Mouse (Mus musculus): ENCODE results near the gene Dcst2. TPM values are rescaled to one million over a fixed set of nuclear protein-coding genes. Genes with fewer than 3 reads are reported as not detected.

Dcst2 gene
- polyA plus RNA-seq, 1 experiment from 2014 or later, result not detected

DNA sequence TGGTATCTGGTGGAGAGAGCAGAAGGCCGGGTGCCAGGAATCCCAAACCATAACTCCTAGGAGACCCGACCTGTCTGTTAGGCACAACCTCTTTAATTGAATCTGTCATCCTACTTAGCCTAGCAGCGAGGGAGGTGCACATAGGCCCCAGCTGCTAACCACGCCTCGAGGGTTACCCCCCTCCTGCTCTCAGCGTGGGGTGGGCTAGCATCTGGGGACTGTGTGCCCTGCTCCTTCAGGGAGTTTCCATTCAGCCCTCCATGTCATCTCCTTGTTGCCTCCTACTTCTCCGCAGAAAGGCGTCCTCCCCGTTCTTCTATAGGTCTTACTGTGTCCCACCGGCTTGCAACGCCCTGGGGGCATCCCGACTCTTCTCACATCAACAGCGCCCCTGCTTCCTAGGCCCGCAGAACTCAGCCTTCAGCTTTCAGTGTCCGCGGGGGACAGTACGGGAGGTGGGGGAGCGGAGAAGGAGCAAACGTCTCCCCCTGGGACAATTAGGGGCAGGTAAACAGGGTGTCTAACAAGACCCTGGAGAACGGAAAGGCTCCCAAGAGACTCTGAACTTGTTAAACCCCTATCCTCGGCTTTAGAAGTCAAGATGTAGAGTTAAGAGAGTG lies 42.7 kb upstream of the Dcst2 start:
- peaks cover 31% of the 10 kb centered on the region for H3K27me3 ChIP-seq (replicated peaks; ENCODE audit: control insufficient read depth, insufficient read depth, low read length)
- ATAC-seq (ENCODE audit: low read depth) (peak; percentile 19; the same call in 1 of the 2 replicates), DNase-seq (ENCODE audit: low spot score) (peak; percentile 60)
- H3K4me2 ChIP-seq (ENCODE audit: low read depth, low read length), result peak overlapping the region; percentile 97
- no peaks in the 10 kb centered on the region for H3K9me3 ChIP-seq (ENCODE audit: control insufficient read depth, low read length)
- peaks cover 57% of the 10 kb centered on the region for H3K4me1 ChIP-seq (ENCODE audit: control insufficient read depth, insufficient read depth, low read length)
- 7% methylated on average over 20 of the region's 21 CpGs for WGBS
- peak overlapping the region; percentile 59; the same call in 1 of the 2 replicates for H3K9ac ChIP-seq (ENCODE audit: low read depth, low read length)
- peak overlapping the region; percentile 70 for H3K4me3 ChIP-seq (ENCODE audit: low read depth, low read length)
- H3K36me3 ChIP-seq (ENCODE audit: control insufficient read depth, insufficient read depth, low read length), result no peaks in the 10 kb centered on the region
- no peak overlapping the region for H3K27ac ChIP-seq (replicated peaks; ENCODE audit: low read depth, low read length)

DNA sequence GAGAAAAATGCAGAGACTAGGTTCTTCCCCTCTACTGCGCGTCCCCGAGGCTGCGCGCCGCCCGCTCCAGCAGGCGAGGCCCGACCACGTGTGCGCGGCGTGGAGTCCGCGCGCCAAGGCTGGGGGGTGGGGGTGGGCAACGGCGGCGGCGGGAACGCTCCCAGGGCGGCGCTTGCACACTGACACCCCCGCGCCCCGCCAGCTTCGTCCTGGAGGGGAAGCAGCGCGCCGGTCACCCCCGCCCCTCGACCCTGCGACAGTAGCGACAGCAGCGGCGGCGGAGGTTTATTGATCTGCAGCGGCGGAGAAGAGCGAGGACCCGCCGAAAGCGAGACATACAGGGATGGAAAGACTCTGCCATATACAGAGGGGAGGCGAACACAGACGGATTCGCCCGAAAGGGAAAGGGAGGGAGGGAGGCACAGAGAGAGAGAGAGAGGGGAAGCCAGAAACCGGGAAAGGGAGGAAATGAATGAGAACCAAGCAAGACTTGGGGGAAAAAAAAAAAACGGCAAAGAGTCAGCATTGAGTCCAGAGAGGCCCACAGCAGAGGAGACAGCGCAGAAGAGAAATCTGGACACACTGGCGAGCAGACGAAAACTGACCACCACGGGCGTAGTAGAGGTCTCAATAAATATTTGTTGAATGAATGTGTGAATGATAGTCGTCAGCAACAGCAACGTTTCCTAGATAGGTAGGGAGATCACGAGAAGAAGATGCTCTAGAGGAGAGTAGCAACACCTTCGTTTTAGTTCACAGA lies 42.0 kb upstream of the Dcst2 start:
- Histone ChIP-seq H3K9ac (ENCODE audit: low read depth, low read length) (peak overlapping the region; percentile 59), H3K27me3 (replicated peaks; ENCODE audit: control insufficient read depth, insufficient read depth, low read length) (peaks cover 31% of the 10 kb centered on the region), H3K4me2 (ENCODE audit: low read depth, low read length) (peak overlapping the region; percentile 97), H3K4me3 (ENCODE audit: low read depth, low read length) (peak overlapping the region; percentile 70), H3K27ac (replicated peaks; ENCODE audit: low read depth, low read length) (peak overlapping the region; percentile 55), H3K9me3 (ENCODE audit: control insufficient read depth, low read length) (no peaks in the 10 kb centered on the region), H3K4me1 (ENCODE audit: control insufficient read depth, insufficient read depth, low read length) (peaks cover 54% of the 10 kb centered on the region), H3K36me3 (ENCODE audit: control insufficient read depth, insufficient read depth, low read length) (no peaks in the 10 kb centered on the region)
- WGBS, result 4% methylated on average over 32 of the region's 58 CpGs
- ATAC-seq (ENCODE audit: low read depth), result no peak
- peak; percentile 34 for DNase-seq (ENCODE audit: low spot score)

DNA sequence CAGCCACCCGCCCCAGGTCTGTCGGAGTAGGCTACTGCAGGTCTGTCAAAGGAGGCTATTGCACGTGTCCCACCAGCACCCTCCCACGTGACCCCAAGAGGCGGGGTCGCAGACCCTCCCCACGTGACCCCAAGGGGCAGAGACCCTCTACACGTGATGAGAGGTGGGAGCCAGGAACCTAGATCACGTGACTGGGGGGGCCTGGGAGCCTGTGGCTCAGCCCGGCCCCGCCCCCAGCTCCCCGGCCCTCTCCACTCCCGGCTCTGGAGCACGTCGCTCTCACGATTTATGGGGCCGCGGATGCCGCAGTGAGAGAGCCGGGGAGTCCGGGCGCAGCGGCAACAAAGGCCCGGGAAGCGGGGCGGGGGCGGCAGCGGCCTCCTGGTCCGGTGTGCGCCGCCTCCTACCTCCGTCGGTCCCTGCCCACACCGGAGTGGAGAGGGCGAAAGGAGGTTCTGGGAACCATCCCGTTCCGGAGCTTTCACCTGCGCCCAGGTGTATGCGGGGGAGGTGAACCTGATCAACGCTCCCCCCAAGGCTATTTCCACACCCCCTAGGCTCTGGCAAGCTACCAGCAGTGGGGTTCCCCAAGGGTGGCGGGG lies 41.1 kb upstream of the Dcst2 start:
- Histone ChIP-seq H3K27me3 (replicated peaks; ENCODE audit: control insufficient read depth, insufficient read depth, low read length) (peaks cover 31% of the 10 kb centered on the region), H3K9ac (ENCODE audit: low read depth, low read length) (peak overlapping the region; percentile 73), H3K27ac (replicated peaks; ENCODE audit: low read depth, low read length) (no peak overlapping the region; the same call in 1 of the 2 replicates), H3K4me2 (ENCODE audit: low read depth, low read length) (peak overlapping the region; percentile 97), H3K4me1 (ENCODE audit: control insufficient read depth, insufficient read depth, low read length) (peaks cover 45% of the 10 kb centered on the region), H3K36me3 (ENCODE audit: control insufficient read depth, insufficient read depth, low read length) (no peaks in the 10 kb centered on the region), H3K4me3 (ENCODE audit: low read depth, low read length) (peak overlapping the region; percentile 70), H3K9me3 (ENCODE audit: control insufficient read depth, low read length) (no peaks in the 10 kb centered on the region)
- ATAC-seq (ENCODE audit: low read depth) (no peak), DNase-seq (ENCODE audit: low spot score) (peak; percentile 65)
- WGBS, result 2% methylated on average over 12 of the region's 41 CpGs

DNA sequence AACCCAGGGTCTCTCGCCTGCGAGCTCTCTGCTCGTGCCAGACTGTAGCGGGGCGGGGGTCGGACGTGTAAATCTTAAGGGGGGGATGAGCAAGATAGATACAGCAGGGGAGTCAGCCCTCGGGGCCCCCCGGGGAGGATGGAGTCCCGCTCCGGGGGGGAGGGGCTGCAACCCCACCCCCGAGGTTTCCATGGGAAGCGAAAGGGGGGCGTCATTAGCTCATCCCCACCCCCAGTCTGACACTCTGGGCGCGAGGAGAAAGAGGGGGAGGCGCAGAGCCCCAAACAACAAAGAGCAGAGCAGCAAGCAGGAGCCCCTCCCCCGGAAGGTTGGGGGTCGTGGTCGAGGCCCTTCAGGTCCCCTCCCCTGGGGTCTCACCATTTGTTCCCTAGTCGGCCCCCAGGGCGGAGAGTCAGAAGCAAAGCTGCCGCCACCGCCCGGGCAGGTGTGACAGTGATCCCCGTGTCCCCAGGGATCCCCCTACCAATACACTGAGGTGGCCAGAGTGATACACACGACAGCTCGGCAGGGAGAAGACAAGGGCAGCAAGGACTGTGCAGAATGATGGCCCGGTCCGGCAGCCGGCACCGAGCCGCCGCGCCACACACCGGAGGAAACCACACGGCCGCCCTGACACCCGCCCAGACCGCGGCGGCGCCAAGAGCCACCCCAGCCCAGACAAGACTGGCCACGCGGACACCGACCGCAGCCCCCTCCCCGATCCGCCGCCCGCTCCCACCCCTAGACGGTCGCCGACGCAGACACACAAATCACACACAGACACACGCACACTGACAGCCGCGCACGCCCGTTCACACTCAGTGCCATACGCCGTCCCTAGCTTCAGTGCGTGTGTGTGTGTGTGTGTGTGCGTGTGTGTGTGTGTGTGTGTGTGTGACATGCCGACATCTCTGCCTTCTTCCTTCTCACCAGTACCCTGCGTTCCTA lies 40.3 kb upstream of the Dcst2 start:
- H3K4me1 ChIP-seq (ENCODE audit: control insufficient read depth, insufficient read depth, low read length), result peaks cover 39% of the 10 kb centered on the region
- ATAC-seq (ENCODE audit: low read depth) (no peak), DNase-seq (ENCODE audit: low spot score) (peak; percentile 30)
- peaks cover 31% of the 10 kb centered on the region for H3K27me3 ChIP-seq (replicated peaks; ENCODE audit: control insufficient read depth, insufficient read depth, low read length)
- peak overlapping the region; percentile 97 for H3K4me2 ChIP-seq (ENCODE audit: low read depth, low read length)
- no peak overlapping the region; the same call in none of the 2 replicates for H3K27ac ChIP-seq (replicated peaks; ENCODE audit: low read depth, low read length)
- H3K36me3 ChIP-seq (ENCODE audit: control insufficient read depth, insufficient read depth, low read length), result no peaks in the 10 kb centered on the region
- no peaks in the 10 kb centered on the region for H3K9me3 ChIP-seq (ENCODE audit: control insufficient read depth, low read length)
- peak overlapping the region; percentile 70 for H3K4me3 ChIP-seq (ENCODE audit: low read depth, low read length)
- peak overlapping the region; percentile 73 for H3K9ac ChIP-seq (ENCODE audit: low read depth, low read length)
- WGBS, result under 1% methylated on average over 49 of the region's 66 CpGs

DNA sequence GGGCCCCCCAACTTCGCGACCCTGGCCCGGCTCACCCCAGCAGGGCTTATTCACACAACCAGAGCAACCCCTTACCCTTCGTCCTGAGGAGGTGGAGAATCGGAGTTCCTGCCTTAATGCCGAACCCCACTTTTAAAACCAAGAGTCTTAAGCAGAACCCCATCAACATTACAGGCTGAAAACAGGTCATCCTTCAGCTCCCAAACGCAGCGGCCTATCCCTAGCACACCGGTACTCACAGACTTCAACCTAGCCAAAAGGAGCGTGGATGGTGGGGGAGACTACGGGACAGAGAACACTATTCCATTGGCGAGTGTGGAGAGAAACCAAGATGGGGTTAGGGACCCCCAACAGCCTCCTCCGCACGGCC lies 39.7 kb upstream of the Dcst2 start:
- Histone ChIP-seq H3K4me1 (ENCODE audit: control insufficient read depth, insufficient read depth, low read length) (peaks cover 35% of the 10 kb centered on the region), H3K9ac (ENCODE audit: low read depth, low read length) (peak overlapping the region; percentile 73), H3K36me3 (ENCODE audit: control insufficient read depth, insufficient read depth, low read length) (no peaks in the 10 kb centered on the region), H3K9me3 (ENCODE audit: control insufficient read depth, low read length) (no peaks in the 10 kb centered on the region), H3K27me3 (replicated peaks; ENCODE audit: control insufficient read depth, insufficient read depth, low read length) (peaks cover 31% of the 10 kb centered on the region), H3K4me3 (ENCODE audit: low read depth, low read length) (peak overlapping the region; percentile 70), H3K4me2 (ENCODE audit: low read depth, low read length) (peak overlapping the region; percentile 97), H3K27ac (replicated peaks; ENCODE audit: low read depth, low read length) (no peak overlapping the region; the same call in 1 of the 2 replicates)
- 2% methylated on average over 9 of the region's 14 CpGs for WGBS
- no peak for ATAC-seq (ENCODE audit: low read depth)
- DNase-seq (ENCODE audit: low spot score), result no peak

DNA sequence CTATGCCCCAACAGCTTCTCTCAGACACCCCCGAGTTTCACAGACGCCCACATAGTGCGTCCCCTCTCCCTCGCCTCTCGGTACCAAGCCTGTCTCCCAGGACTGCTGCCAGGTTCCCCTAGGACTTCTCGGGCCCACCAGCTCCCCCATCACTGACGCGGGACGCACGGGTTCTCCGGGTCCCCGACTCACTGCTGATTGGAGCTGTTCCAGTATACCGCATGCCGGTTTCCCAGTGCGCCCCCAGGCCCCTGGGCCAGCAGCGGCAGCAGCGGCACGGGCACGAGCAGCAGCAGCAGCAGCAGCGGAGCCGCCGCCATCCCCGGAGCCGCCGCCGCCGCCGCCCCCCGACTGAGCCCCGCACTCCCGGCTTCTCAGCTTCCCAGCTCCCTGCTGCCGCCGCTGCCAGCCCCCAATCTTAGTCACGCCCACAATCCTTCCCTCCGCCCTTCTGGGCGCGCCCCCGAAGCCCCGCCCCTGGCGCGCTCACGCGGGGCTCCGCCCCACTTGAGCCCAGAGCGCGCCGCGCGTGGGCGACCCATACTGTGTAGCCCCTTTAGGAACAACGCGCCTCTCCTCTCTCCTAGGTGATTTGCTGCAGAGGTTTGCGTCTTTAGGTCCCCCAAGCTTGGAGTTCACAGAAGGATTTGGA lies 39.1 kb upstream of the Dcst2 start, which contains the start of gene Efna3:
Gene Efna3, minus strand, starts transcription at position 452 of the 652 bp plus-strand sequence.
- Histone ChIP-seq H3K27ac (replicated peaks; ENCODE audit: low read depth, low read length) (no peak within 1 kb of the TSS; the same call in 1 of the 2 replicates), H3K4me2 (ENCODE audit: low read depth, low read length) (peak within 1 kb of the TSS; percentile 97), H3K4me1 (ENCODE audit: control insufficient read depth, insufficient read depth, low read length) (peaks cover 32% of the 10 kb centered on the region), H3K9ac (ENCODE audit: low read depth, low read length) (peak within 1 kb of the TSS; percentile 73), H3K9me3 (ENCODE audit: control insufficient read depth, low read length) (no peaks in the 10 kb centered on the region), H3K4me3 (ENCODE audit: low read depth, low read length) (peak within 1 kb of the TSS; percentile 70), H3K36me3 (ENCODE audit: control insufficient read depth, insufficient read depth, low read length) (no peaks in the 10 kb centered on the region), H3K27me3 (replicated peaks; ENCODE audit: control insufficient read depth, insufficient read depth, low read length) (peaks cover 31% of the 10 kb centered on the region)
- DNase-seq (ENCODE audit: low spot score), result peak; percentile 92
- 0% methylated on average over 39 of the region's 53 CpGs for WGBS
- ATAC-seq (ENCODE audit: low read depth), result peak; percentile 32

DNA sequence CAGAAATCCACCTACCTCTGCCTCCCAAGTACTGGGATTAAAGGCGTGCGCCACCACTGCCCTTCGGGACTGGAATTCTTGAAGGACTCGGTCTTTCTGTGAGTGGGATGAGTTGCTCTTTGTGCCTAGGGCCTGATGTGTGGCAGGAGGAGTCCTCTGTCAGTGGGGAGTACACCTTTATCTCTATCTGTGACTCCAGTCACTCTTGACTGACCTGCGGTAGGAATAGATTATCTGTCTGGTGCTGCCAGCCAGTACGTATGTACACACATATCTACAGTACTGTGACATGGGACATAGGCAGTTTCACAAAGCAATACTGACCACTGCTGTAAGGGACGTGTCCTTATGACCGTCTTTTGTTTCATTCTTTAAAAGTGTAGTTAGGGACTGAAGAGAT lies 35.9 kb upstream of the Dcst2 start:
- Histone ChIP-seq H3K4me2 (ENCODE audit: low read depth, low read length) (no peak overlapping the region), H3K27ac (replicated peaks; ENCODE audit: low read depth, low read length) (no peak overlapping the region)
- 93% methylated on average over 8 of the region's 8 CpGs for WGBS

More for the DNA sequence above, 35.9 kb upstream of the Dcst2 start:
- no peak overlapping the region for H3K9ac ChIP-seq (ENCODE audit: low read depth, low read length)
- H3K4me3 ChIP-seq (ENCODE audit: low read depth, low read length), result no peak overlapping the region
- H3K9me3 ChIP-seq (ENCODE audit: control insufficient read depth, low read length), result no peaks in the 10 kb centered on the region
- peaks cover 16% of the 10 kb centered on the region for H3K4me1 ChIP-seq (ENCODE audit: control insufficient read depth, insufficient read depth, low read length)
- H3K27me3 ChIP-seq (replicated peaks; ENCODE audit: control insufficient read depth, insufficient read depth, low read length), result peaks cover 9% of the 10 kb centered on the region; the same call in 1 of the 2 replicates
- DNase-seq (ENCODE audit: low spot score) (no peak), ATAC-seq (ENCODE audit: low read depth) (no peak)
- no peaks in the 10 kb centered on the region for H3K36me3 ChIP-seq (ENCODE audit: control insufficient read depth, insufficient read depth, low read length)

All from embryonic facial prominence, embryonic 14.5 days (tissue).